Mouse (Mus musculus) stomach, adult 2 months (tissue): ENCODE results near the gene Camsap1. TPM values are rescaled to one million over a fixed set of nuclear protein-coding genes. Genes with fewer than 3 reads are reported as not detected.

ENCODE experiments used
- polyA plus RNA-seq: library from polyadenylated mRNA; depleted of rRNA; stranded (reverse); fragments of >200 nt; gene quantifications from 2 replicates; pipeline ENCODE4 v1.2.3, GENCODE M21; 2012; rRNA removed

Camsap1 gene
- polyA plus RNA-seq, result 1.1 and 1.3 TPM in 2 replicates

DNA sequence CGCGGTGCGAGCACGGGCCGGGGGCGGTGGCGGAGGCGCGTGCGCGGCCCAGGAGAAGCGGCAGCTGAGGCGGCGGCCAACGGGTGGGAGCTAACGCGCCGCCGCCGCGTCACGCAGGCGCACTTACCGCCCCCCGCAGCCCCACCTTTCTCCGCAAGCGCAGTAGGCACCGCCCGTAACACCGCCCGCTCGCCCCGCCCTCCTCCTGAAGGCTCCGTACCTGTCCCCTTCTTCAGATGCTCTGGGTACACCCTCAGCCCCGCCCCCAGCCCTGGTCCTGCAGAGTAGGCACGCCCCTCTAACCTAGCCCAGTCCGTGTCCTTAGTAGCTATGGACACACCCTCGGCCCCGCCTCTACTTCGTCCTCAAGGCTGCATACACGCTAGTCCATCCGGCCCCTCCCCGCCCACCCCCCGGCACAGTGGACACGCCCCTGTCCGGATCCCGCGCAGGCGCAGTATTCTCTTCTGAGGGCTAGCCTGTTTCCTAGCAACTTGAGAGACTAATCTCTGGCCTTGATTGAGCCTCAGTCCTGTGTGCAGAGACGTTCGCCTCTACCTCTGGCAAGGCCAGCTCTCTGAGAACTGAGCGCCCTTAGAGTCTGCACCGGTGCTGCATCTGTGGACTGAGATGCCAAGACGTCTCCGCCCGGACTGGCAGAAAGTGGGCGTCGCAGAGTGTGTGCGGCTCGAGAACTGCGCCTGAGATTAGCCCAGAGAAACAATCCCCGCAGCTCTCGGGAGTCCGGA is at the start of gene Camsap1:
Camsap1 (minus strand) TSS at position 124 of the 749 bp plus-strand sequence.

DNA sequence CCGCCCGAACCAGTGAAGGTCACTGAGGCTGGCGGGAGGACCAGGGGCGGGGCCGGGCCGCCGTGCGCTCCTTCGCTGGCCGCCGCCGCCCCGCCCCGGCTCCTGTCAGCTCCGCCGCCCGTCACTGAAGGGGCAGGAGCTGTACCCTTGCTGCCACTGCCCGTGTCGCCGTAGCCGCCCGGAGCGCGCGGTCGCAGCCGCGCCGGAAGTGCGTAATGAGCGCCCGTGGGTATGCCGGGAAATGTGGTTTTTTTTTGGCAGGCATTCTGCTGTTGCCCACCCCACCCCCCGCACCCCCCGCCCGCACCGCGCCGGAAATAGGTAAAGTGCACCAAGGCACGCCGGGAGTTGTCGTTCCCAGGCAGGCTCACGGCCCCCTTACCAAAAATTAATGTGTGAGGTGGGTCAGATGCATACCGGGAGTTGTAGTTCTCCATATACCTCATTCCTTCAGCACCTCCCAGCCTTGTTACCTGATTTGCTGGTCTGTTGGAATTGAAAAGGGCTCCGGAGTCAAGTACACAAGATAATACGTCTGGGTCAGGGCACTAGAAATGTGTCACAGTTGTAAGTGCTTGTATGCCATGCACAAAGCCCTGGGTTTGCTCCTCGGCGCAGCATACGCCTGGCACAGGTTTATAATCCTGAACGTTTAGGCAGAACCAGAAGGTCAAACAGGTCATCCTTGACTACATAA is 38.6 kb upstream of the Camsap1 start, which contains the start of gene Ubac1:
Ubac1 (minus strand) TSS at position 187 of the 697 bp plus-strand sequence.

Other genes with a start within 250 kb of the Camsap1 start
- not detected in 2 replicates for gene Obp2b, start 246.3 kb downstream of the Camsap1 start, polyA plus RNA-seq
- not detected in 2 replicates for gene Lcn3, start 217.7 kb downstream of the Camsap1 start, polyA plus RNA-seq
- not detected in 2 replicates for gene Lcn11, start 206.3 kb downstream of the Camsap1 start, polyA plus RNA-seq
- not detected in 2 replicates for gene Gm13539, start 201.0 kb downstream of the Camsap1 start, polyA plus RNA-seq
- gene Glt6d1, start 167.4 kb downstream of the Camsap1 start, polyA plus RNA-seq, result not detected in 2 replicates
- 0.91 TPM in 1 of 2 replicates, not detected in the other for gene Lcn9, start 160.1 kb downstream of the Camsap1 start, polyA plus RNA-seq
- gene Sohlh1, start 136.0 kb downstream of the Camsap1 start, polyA plus RNA-seq, result not detected in 2 replicates
- gene Kcnt1, start 119.5 kb downstream of the Camsap1 start, polyA plus RNA-seq, result 0.45 and 0.58 TPM in 2 replicates
- 26.6 and 29.2 TPM in 2 replicates for gene Ubac1, start 38.5 kb upstream of the Camsap1 start, polyA plus RNA-seq
- gene Nacc2, start 139.9 kb upstream of the Camsap1 start, polyA plus RNA-seq, result 22.4 and 33.1 TPM in 2 replicates
- gene Lhx3, start 225.0 kb upstream of the Camsap1 start, polyA plus RNA-seq, result 0.11 and 0.25 TPM in 2 replicates